Mouse (Mus musculus) layer of hippocampus, adult 11-12 months (tissue): Measurements from ENCODE around the gene Arl5b.
A peak's percentile ranks its signal among the peaks of the same experiment; 100 is the strongest.

Source experiments
- DNase-seq: peaks from one replicate; pipeline ENCODE4 v3.0.0; 2022; ENCODE audit warnings: low spot score

The Arl5b gene

GRCm38 (mm10) chr2:15049117-15049873 is at the start of gene Arl5b:
Arl5b (plus strand) TSS chr2:15049395.
- DNase-seq: peak; percentile 95

DNA sequence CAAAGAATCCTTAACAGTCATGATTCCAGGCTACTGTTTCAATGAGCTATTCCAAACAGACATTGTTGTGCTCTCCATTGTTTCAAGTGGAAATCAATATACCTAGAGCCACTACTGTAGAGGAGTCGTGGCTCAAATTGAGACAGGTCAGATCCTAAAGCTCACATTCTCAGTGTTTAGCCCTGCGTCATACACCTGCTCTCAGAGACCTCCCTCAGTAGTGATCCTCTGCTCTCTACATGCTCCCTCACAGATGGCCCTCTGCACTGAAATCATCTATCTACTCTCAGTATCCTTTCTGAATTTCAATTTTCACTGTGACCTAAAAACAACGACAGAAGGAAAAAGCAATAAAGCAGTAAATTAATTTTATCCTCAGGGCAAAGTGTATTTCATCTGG is 41.7 kb upstream of the Arl5b start:
- no peak for DNase-seq

- no peak for DNase-seq
Observed at GRCm38 (mm10) chr2:15008072-15008471, 41.1 kb upstream of the Arl5b start.

DNA sequence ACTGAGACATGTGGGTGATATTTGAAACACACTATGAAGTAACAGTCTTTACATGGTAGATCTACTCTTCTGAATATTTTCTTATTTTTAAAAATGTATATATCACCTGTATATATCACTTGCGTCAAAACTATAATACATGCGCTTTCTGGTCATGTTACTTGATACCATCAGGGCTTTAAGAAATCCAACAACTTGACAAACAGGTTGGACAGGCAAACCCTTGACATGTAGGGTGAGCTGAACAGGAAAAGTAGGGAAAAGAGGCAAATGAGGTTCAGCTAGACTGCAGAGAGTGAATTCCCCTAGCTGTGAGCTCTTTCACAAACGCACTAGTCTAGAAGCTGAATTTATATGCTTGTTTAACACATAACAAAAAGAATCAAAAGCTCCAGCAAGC is 22.4 kb upstream of the Arl5b start:
- no peak for DNase-seq

- DNase-seq: no peak
Observed at GRCm38 (mm10) chr2:15027816-15028215, 21.4 kb upstream of the Arl5b start.

- no peak for DNase-seq
Observed at GRCm38 (mm10) chr2:15038705-15039104, 10.5 kb upstream of the Arl5b start.

GRCm38 (mm10) chr2:15040326-15040725 is 8.9 kb upstream of the Arl5b start:
- DNase-seq: no peak

DNA sequence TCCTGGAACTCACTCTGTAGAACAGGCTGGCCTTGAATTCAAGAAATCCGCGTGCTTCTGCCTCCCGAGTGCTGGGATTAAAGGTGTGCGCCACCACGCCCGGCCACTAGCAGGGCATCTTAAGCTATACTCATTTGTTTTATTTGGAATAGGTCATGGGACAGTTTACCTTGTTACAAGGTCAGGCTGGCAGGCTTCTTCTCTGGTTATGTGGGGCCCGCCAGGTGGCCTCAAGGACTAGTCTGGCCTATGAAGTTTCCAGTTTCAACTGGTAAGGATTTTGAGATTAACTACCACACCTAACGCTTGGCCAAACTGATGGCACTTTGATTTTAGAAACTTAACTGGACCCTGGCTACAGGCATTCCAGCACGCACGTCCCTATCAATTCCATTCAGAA is 5.3 kb downstream of the Arl5b start:
- no peak for DNase-seq

GRCm38 (mm10) chr2:15054945-15055637 is 5.9 kb downstream of the Arl5b start, which contains the start of gene Nsun6:
Nsun6 (minus strand) TSS chr2:15055069.
- peak; percentile 96 for DNase-seq

- DNase-seq: no peak
Observed at GRCm38 (mm10) chr2:15055741-15056151, 6.6 kb downstream of the Arl5b start.

- DNase-seq: no peak
Observed at GRCm38 (mm10) chr2:15058227-15058626, 9.0 kb downstream of the Arl5b start.

- no peak for DNase-seq
Observed at GRCm38 (mm10) chr2:15060856-15061255, 11.7 kb downstream of the Arl5b start.

DNA sequence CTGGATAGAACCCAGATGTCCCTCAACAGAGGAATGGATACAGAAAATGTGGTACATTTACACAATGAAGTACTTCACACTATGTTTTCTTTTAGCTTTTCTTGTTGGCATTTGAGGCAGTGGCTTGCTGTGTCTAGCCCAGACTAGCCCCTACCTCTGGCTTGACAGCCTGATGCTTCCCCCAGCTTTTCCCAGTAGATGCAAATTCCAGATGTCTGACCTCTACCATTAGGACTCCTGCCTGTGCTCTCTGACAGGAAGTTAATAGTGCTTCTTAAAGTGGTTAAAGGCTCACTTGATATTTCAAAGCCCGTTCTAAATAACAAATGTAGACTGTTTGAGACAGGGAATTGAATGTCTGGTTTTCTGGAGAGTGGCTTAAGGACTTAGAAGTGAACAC is 14.6 kb downstream of the Arl5b start:
- no peak for DNase-seq

GRCm38 (mm10) chr2:15064380-15065269 is 15.4 kb downstream of the Arl5b start:
- no peak for DNase-seq

DNA sequence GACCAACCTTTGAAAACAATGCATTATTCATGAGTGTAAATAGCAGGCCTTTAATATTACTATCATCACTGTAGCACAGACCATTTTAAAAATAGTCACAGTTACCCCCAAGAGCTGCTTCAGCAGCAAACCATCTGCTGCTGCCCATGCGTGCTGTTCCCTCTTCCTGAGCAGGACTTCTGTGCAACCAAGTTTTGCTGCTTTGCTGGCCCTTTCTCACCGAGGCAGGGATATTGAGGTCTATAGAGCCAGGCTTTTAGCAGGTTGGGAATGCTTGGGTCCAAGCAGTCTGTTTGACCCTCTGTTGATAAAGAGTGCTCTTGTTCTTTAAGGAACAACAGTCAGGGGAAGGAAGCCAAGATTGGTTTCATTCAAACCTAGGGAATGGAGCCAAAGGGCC is 16.3 kb downstream of the Arl5b start:
- peak; percentile 26 for DNase-seq

- DNase-seq: no peak
Observed at GRCm38 (mm10) chr2:15067091-15067490, 17.9 kb downstream of the Arl5b start.

- DNase-seq: no peak
Observed at GRCm38 (mm10) chr2:15083702-15084101, 34.5 kb downstream of the Arl5b start.

GRCm38 (mm10) chr2:15087308-15087707 is 38.1 kb downstream of the Arl5b start:
- DNase-seq: no peak

DNA sequence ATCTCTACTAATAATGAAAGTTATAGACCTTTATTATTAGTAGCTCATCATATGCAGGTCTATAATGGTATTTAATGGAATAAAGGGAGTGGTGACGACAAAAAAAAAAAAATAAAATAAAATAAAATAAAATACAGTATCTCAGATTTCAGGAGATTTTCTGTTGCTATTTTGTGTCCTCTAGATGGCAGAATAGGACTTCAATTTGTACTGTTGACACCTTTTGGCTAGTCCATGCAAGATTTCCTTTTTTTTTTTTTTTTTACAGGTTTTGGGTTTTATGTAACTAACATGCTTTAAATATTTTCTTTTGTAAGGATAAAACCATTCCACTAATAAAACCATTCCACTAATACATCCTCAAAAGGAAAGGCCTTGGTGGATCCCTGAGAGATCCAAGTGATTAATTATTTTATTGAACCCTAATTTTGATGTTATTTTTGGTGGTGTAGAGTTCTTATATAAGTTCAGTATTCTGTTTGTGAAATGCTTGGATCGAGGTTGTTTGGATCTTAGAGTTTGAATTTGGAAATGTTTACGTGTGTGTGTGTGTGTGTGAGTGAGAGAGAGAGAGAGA is 47.4 kb downstream of the Arl5b start:
- no peak for DNase-seq

- no peak for DNase-seq
Observed at GRCm38 (mm10) chr2:15104386-15104785, 55.2 kb downstream of the Arl5b start.

DNA sequence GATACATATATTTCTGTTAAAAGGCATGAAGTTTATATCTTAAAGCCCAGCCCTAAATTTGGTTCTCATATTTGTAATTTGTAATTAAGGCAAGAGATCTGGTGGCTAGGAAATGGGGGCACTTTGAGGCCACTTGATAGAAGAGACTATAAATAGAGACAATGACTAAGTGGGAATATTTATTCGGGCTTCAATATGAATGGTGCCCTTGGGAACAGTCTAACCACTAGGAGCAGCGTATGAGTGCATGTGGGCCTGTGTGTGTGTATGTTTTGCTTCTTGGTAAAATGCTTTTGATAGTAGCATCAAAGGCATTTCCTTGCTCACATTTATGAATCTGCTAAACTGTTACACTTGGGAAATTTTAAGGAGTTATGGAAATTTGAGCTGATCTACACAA is 62.1 kb downstream of the Arl5b start:
- no peak for DNase-seq

DNA sequence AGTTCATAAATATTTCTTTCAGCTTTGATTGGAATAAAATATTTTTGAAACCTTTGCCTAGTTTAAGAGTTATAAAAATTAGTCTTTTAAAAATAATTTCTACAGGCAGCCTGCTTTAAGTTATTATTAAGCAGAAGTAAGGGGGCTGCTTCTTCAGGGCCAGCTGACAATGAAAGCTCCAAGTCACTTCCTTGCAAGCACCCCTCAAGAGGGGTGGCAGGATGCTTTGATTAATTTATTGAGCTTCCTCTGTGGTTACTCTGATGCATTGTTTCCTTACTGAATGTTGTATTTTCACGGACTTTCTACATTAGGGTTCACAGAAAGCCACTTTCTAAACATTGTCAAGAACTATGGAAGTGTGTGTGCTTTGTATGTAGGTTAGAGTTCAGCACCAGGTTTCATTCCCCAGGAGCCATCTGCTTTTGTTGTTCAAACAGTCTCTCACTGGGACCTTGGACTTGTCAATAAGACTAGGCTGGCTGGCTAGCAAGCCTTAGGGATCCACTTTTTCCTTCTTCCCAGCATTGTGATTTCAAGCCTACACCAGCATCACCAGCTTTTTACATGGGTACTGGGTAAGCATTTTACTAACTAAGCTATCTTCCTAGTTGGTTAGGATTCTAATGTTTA is 62.7 kb downstream of the Arl5b start:
- DNase-seq: no peak
